Mouse (Mus musculus) stomach, postnatal 0 days (tissue): Measurements from ENCODE around the gene Wdr90. TPM values are rescaled to one million over a fixed set of nuclear protein-coding genes. Genes with fewer than 3 reads are reported as not detected.

Experiments
- ATAC-seq: fragments of 200-750 bp; cut with Nextera tagmentation; 2 replicates; pipeline ENCODE4 v1.8.0; 2017; ENCODE audit not compliant: low FRiP score, low TSS enrichment
- DNase-seq: peaks from one replicate; pipeline ENCODE4 v3.0.0-alpha.2; 2016; ENCODE audit warnings: low spot score
- H3K27ac ChIP-seq: fragments of 300-500 bp; sonication (generic); replicated peaks from 2 replicates; pipeline ENCODE4 v1.5.1; 2014; ENCODE audit warnings: mild to moderate bottlenecking, control low read depth
- H3K27me3 ChIP-seq: fragments of 300-500 bp; sonication (generic); 2 replicates; pipeline ENCODE4 v1.6.1; 2014; ENCODE audit warnings: low read length; ENCODE audit not compliant: control insufficient read depth, insufficient read depth
- H3K36me3 ChIP-seq: fragments of 300-500 bp; sonication (generic); 2 replicates; pipeline ENCODE4 v1.6.1; 2014; ENCODE audit warnings: low read length, mixed read lengths; ENCODE audit not compliant: control insufficient read depth, insufficient read depth
- H3K4me1 ChIP-seq: fragments of 300-500 bp; sonication (generic); replicated peaks from 2 replicates; pipeline ENCODE4 v1.6.1; 2014; ENCODE audit warnings: antibody characterized with exemption; ENCODE audit not compliant: control insufficient read depth, insufficient read depth
- H3K4me2 ChIP-seq: fragments of 300-500 bp; sonication (generic); replicated peaks from 2 replicates; pipeline ENCODE4 v1.6.1; 2014; ENCODE audit warnings: low read depth, mild to moderate bottlenecking, control low read depth, moderate library complexity
- H3K4me3 ChIP-seq: fragments of 300-500 bp; sonication (generic); 2 replicates; pipeline ENCODE4 v1.5.1; 2014; ENCODE audit warnings: low read depth, low read length, control low read depth
- H3K9ac ChIP-seq: fragments of 300-500 bp; sonication (generic); 2 replicates; pipeline ENCODE4 v1.6.1; 2014; ENCODE audit warnings: mild to moderate bottlenecking, low read length, control low read depth, mixed read lengths
- H3K9me3 ChIP-seq: fragments of 300-500 bp; sonication (generic); 2 replicates; pipeline ENCODE4 v1.6.1; 2016; ENCODE audit warnings: low read length; ENCODE audit not compliant: control insufficient read depth
- CTCF ChIP-seq: IDR thresholded peaks from 2 replicates; pipeline ENCODE4 v1.5.1; 2016; ENCODE audit warnings: antibody characterized with exemption, low read depth, mild to moderate bottlenecking, moderate library complexity
- EP300 ChIP-seq: optimal IDR thresholded peaks from 2 replicates; pipeline ENCODE3; 2016; ENCODE audit warnings: antibody characterized with exemption
- WGBS: fragments of 180-500 bp; shearing (Covaris S2); extraction: QIAGEN DNeasy Blood & Tissue Kit; methylation state at CpG from one replicate; pipeline ENCODE4 v1.1.7; 2014; 5-methylcytosine and 5-hydroxymethylcytosine counted together
- polyA plus RNA-seq: library from polyadenylated mRNA; unstranded; fragments of >200 nt; fragmentation: Nextera tagmentation; extraction: Ambion mirVana; gene quantifications from 2 replicates; pipeline ENCODE4 v1.2.1, GENCODE M21; 2015

The Wdr90 gene
- polyA plus RNA-seq, 1 experiment from 2014 or later = 4.2 TPM

DNA sequence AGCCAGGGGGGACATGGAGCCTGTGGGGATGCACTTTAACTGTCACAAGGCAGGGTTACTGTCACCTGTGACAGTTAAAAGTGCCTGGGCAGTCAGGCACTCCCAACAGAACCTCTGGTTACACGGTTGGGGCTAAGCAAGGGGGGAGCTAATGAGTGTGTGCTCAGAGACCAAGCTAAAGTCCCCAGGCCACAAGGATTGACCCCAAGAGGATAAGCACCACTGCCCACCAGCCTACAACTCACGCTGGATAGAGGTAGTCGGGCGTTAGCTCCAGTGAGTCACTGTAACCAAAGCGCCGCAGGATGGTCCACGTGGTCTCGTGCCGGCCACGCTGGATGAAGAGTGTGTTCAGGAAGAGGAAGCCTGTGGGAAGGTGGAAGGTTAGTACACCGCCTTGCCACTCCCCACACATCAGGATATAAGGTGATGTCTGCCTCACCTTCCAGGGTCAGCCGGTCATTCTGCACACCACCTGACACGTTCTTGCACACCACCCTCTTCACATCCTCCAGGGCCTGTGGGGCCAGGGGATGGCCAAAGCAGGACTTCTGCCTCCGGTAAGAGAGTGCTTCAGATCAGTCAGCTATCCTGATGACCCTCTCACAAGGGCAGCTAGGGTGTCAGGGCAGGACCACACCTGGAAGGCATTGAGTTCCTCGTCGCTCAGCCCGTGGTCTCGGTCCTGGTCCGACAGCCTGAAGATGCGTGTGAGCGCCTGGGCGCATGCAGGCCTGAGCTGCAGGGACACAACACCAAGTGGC is 20.0 kb downstream of the Wdr90 start, which contains the start of gene Gm20683:
Gm20683 (minus strand) TSS at position 647 of the 764 bp plus-strand sequence.
- no peak within 1 kb of the TSS for H3K27ac ChIP-seq
- no peak for TF ChIP-seq EP300
- no peak for TF ChIP-seq CTCF
- no peak within 1 kb of the TSS for H3K4me3 ChIP-seq
- H3K9me3 ChIP-seq = no peaks in the 10 kb centered on the region
- peaks cover 33% of the 10 kb centered on the region for H3K36me3 ChIP-seq
- H3K4me1 ChIP-seq = peaks cover 8% of the 10 kb centered on the region
- no peaks in the 10 kb centered on the region for H3K27me3 ChIP-seq
- DNase-seq (no peak), ATAC-seq (no peak)
- H3K9ac ChIP-seq = no peak within 1 kb of the TSS
- 93% methylated on average over 22 of the region's 22 CpGs for WGBS
- no peak within 1 kb of the TSS for H3K4me2 ChIP-seq

DNA sequence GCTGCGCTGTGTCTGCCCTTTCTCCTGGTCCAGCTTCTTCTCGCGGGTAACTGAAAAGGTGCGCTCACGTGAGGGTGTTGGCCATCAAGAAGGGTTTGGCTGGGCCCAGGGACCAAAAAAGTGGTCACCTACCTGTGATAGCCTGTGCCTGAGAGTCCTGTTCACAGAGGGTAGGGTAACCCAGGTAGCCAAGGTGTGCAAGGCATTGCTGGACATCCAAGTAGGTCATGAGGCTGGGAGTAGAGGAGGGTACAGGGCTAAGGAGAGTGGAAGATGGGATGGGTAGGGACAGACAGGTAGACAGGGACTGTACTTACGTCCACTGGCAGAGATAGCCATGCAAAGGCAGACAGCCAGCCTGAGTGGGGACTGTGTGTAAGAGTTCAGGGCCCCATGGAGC is 20.8 kb downstream of the Wdr90 start:
- 92% methylated on average over 6 of the region's 6 CpGs for WGBS
- no peak for TF ChIP-seq CTCF
- TF ChIP-seq EP300 = no peak

DNA sequence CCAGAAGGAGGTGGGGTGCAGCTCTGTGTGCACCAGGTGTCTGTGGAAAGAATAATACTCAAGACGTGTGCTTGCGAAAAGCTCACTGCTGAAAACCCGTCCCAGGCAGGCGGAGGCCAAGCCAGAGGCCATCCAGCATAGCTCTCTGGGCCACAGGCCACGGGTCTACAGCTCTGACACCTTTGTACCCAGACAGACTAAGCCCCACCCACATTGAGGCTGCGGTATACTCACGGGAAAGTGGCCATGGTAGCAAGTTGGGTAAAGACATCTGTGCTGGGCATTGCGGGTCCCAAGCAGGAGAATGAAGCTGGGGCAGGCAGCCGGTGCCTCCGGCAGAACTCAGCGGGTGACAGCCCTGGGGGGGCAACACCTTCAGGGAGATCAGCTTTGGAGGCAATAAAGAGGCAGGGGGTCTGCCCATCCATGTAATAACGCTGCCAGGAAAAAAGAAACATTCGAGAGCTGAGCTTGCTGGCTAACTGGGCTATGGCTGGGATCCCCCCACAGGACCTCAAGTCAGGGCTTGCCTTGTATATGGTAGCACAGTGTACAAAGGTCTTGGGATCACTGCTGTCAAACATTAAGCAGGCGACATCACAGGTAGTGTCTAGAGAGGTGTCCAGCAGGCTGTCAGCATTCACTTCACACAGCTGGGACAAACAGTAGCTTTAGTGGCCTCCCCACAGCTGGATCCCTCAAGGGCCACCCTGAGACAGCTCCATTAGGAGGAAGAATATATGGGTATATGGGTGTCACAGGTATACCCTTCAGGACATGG is 21.7 kb downstream of the Wdr90 start:
- WGBS = 79% methylated on average over 14 of the region's 14 CpGs
- H3K27ac ChIP-seq = peak overlapping the region; percentile 35; the same call in 1 of the 2 replicates
- H3K9me3 ChIP-seq = no peaks in the 10 kb centered on the region
- no peak overlapping the region for H3K4me3 ChIP-seq
- TF ChIP-seq EP300 (no peak), CTCF (no peak)
- DNase-seq = no peak
- no peaks in the 10 kb centered on the region for H3K27me3 ChIP-seq
- no peak overlapping the region for H3K9ac ChIP-seq
- peaks cover 15% of the 10 kb centered on the region for H3K4me1 ChIP-seq
- no peak for ATAC-seq
- H3K36me3 ChIP-seq = peaks cover 33% of the 10 kb centered on the region
- H3K4me2 ChIP-seq = no peak overlapping the region

More for the DNA sequence above, 20.8 kb downstream of the Wdr90 start:
- ATAC-seq (no peak), DNase-seq (no peak)
- Histone ChIP-seq H3K9me3 (no peaks in the 10 kb centered on the region), H3K9ac (no peak overlapping the region), H3K36me3 (peaks cover 33% of the 10 kb centered on the region), H3K4me1 (peaks cover 11% of the 10 kb centered on the region), H3K4me3 (no peak overlapping the region), H3K4me2 (no peak overlapping the region), H3K27ac (no peak overlapping the region), H3K27me3 (no peaks in the 10 kb centered on the region)

DNA sequence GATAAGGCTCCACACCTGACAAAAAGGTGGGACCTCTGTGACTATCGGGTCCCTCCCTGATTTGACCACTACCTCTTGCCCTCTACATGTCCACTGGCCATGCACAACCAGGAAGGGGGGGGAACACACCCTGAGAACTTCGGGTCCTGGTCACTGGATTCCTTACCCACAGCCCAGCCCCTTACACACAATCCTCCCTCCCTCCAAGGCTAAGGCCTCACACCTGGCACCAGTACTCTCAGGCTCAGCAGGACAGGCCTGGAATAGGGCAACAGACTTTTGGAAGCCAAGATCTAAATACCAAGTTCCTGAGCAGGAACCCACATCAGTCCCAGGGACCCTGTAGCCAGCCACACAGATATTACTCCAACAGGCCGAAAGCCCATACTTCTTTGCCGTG is 22.4 kb downstream of the Wdr90 start:
- Histone ChIP-seq H3K4me1 (peaks cover 21% of the 10 kb centered on the region), H3K4me2 (no peak overlapping the region), H3K27me3 (no peaks in the 10 kb centered on the region), H3K36me3 (peaks cover 33% of the 10 kb centered on the region), H3K4me3 (no peak overlapping the region), H3K9ac (no peak overlapping the region), H3K9me3 (no peaks in the 10 kb centered on the region), H3K27ac (peak overlapping the region; percentile 35; the same call in 1 of the 2 replicates)
- no peak for TF ChIP-seq CTCF
- no peak for TF ChIP-seq EP300
- 78% methylated on average over 4 of the region's 4 CpGs for WGBS
- no peak for DNase-seq
- no peak for ATAC-seq

DNA sequence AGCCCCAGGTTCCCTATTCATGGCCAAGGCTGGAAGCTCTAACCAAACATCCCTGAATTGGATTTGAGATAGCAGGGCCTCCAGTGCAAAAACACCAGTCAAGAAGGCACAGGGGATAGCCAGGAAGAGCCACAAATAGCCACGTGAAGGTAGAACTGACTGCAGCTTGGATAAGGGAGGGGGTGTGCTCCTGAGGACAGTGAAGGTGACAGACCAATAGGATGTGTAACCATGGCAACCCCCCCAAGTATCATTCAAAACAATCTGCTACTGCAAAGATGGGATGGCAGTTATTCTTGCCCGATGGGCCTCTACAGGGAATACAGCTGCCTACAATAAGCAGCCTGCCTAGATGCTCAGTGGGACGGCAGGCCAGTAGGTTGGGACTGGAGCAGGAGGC is 23.8 kb downstream of the Wdr90 start:
- no peaks in the 10 kb centered on the region for H3K27me3 ChIP-seq
- H3K4me3 ChIP-seq = no peak overlapping the region
- WGBS = 46% methylated on average over 3 of the region's 3 CpGs
- peaks cover 21% of the 10 kb centered on the region for H3K4me1 ChIP-seq
- TF ChIP-seq EP300 (no peak), CTCF (no peak)
- peak overlapping the region; percentile 60; the same call in 1 of the 2 replicates for H3K9ac ChIP-seq
- H3K27ac ChIP-seq = peak overlapping the region; percentile 58
- H3K9me3 ChIP-seq = no peaks in the 10 kb centered on the region
- no peak overlapping the region for H3K4me2 ChIP-seq
- DNase-seq (no peak), ATAC-seq (no peak)
- H3K36me3 ChIP-seq = peaks cover 33% of the 10 kb centered on the region

DNA sequence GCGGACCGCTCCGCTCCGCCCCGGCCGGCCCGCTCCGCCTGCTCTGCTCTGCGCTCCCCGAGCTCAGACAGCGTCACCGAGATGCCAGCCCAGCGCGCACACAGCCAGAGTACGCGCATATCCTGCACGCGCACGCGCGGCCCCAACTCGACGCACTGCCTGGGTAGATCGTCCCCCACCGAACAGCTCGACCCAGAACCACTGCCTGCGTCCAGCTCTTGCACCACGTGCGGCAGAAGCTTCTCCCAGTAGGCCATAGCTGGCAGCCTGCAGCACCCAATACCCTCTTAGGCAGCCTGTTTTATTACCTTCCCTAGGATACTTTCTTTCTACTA is 24.3 kb downstream of the Wdr90 start, which contains the start of gene Rhbdl1:
Rhbdl1 (minus strand) TSS at position 220 of the 335 bp plus-strand sequence.
- Histone ChIP-seq H3K4me3 (peak within 1 kb of the TSS; percentile 37), H3K36me3 (peaks cover 31% of the 10 kb centered on the region), H3K27me3 (no peaks in the 10 kb centered on the region), H3K27ac (peak within 1 kb of the TSS; percentile 63), H3K4me1 (peaks cover 21% of the 10 kb centered on the region), H3K9ac (peak within 1 kb of the TSS; percentile 60), H3K4me2 (peak within 1 kb of the TSS; percentile 75), H3K9me3 (no peaks in the 10 kb centered on the region)
- no peak for TF ChIP-seq CTCF
- WGBS = 1% methylated on average over 28 of the region's 29 CpGs
- ATAC-seq (peak; percentile 2; the same call in 1 of the 2 replicates), DNase-seq (peak; percentile 79)
